Mouse (Mus musculus) heart, adult 2 months (tissue): ENCODE measurements at regions not wholly inside any gene's neighbourhood (a gene's known extent, or its start where the extent isn't known, plus 50 kb on each side); places are given as distances from the start of the nearest gene placed in this dataset.

Source experiments
- CTCF ChIP-seq: fragments of 200-600 bp; IDR thresholded peaks from 2 replicates; pipeline ENCODE4 v1.8.1; 2022; ENCODE audit warnings: antibody characterized with exemption, mild to moderate bottlenecking, moderate library complexity
- EP300 ChIP-seq: fragments of 200-500 bp; IDR thresholded peaks from 2 replicates; pipeline ENCODE4 v1.6.1; 2011; ENCODE audit warnings: low read depth, low read length, control low read depth; ENCODE audit not compliant: insufficient read depth
- POLR2A ChIP-seq: fragments of 200-500 bp; IDR thresholded peaks from 2 replicates; pipeline ENCODE4 v1.6.1; 2011; ENCODE audit warnings: mild to moderate bottlenecking, low read depth, low read length, control low read depth; ENCODE audit not compliant: insufficient read depth

- TF ChIP-seq CTCF: no peak
- no peak for TF ChIP-seq POLR2A
- TF ChIP-seq EP300: no peak
Measured at GRCm38 (mm10) chr3:19448192-19448591, 180.3 kb downstream of the 1700064H15Rik start.
